Mouse (Mus musculus) embryonic facial prominence, embryonic 14.5 days (tissue): ENCODE measurements around the gene Mindy1. TPM values are rescaled to one million over a fixed set of nuclear protein-coding genes. Genes with fewer than 3 reads are reported as not detected.

Experiments used
- ATAC-seq: fragments of 200-750 bp; cut with Nextera tagmentation; 2 replicates; pipeline ENCODE4 v1.8.0; 2017; ENCODE audit warnings: low read depth, moderate number of reproducible peaks, moderate TSS enrichment
- DNase-seq: peaks from one replicate; pipeline ENCODE4 v3.0.0-alpha.2; 2015; ENCODE audit warnings: low spot score
- H3K27ac ChIP-seq: fragments of 300-500 bp; sonication (generic); replicated peaks from 2 replicates; pipeline ENCODE4 v1.5.1; 2014; ENCODE audit warnings: low read depth, mild to moderate bottlenecking, low read length, moderate library complexity
- H3K27me3 ChIP-seq: fragments of 300-500 bp; sonication (generic); replicated peaks from 2 replicates; pipeline ENCODE4 v1.6.1; 2014; ENCODE audit warnings: low read length; ENCODE audit not compliant: control insufficient read depth, insufficient read depth
- H3K36me3 ChIP-seq: fragments of 300-500 bp; sonication (generic); 2 replicates; pipeline ENCODE4 v1.6.1; 2014; ENCODE audit warnings: low read length, mixed read lengths; ENCODE audit not compliant: control insufficient read depth, insufficient read depth
- H3K4me1 ChIP-seq: fragments of 300-500 bp; sonication (generic); 2 replicates; pipeline ENCODE4 v1.6.1; 2014; ENCODE audit warnings: antibody characterized with exemption, low read length; ENCODE audit not compliant: control insufficient read depth, insufficient read depth
- H3K4me2 ChIP-seq: fragments of 300-500 bp; sonication (generic); 2 replicates; pipeline ENCODE4 v1.6.1; 2014; ENCODE audit warnings: low read depth, mild to moderate bottlenecking, low read length, moderate library complexity, mixed read lengths
- H3K4me3 ChIP-seq: fragments of 300-500 bp; sonication (generic); 2 replicates; pipeline ENCODE4 v1.5.1; 2014; ENCODE audit warnings: low read depth, mild to moderate bottlenecking, low read length
- H3K9ac ChIP-seq: fragments of 300-500 bp; sonication (generic); 2 replicates; pipeline ENCODE4 v1.6.1; 2014; ENCODE audit warnings: low read depth, mild to moderate bottlenecking, low read length, moderate library complexity, mixed read lengths
- H3K9me3 ChIP-seq: fragments of 300-500 bp; sonication (generic); 2 replicates; pipeline ENCODE4 v1.6.1; 2016; ENCODE audit warnings: low read length; ENCODE audit not compliant: control insufficient read depth
- WGBS: fragments of 180-500 bp; shearing (Covaris S2); extraction: QIAGEN DNeasy Blood & Tissue Kit; methylation state at CpG from one replicate; pipeline ENCODE4 v1.1.7; 2014; 5-methylcytosine and 5-hydroxymethylcytosine counted together
- polyA plus RNA-seq: library from polyadenylated mRNA; unstranded; fragments of >200 nt; fragmentation: Nextera tagmentation; extraction: Ambion mirVana; gene quantifications from 2 replicates; pipeline ENCODE4 v1.2.1, GENCODE M21; 2014

Gene Mindy1
- polyA plus RNA-seq, 1 experiment from 2014 or later: 37.7 TPM

- Histone ChIP-seq H3K27ac (no peak overlapping the region; the same call in 1 of the 2 replicates), H3K4me2 (peak overlapping the region; percentile 37), H3K4me1 (peaks cover 12% of the 10 kb centered on the region), H3K36me3 (peaks cover 40% of the 10 kb centered on the region), H3K9ac (0 out of 2 replicates have a peak overlapping the region, but pooled peaks have one; percentile 26), H3K4me3 (peak overlapping the region; percentile 17), H3K9me3 (no peaks in the 10 kb centered on the region), H3K27me3 (no peaks in the 10 kb centered on the region)
- ATAC-seq (no peak; the same call in 1 of the 2 replicates), DNase-seq (peak; percentile 69)
- 16% methylated on average over 12 of the region's 12 CpGs for WGBS
These were observed 36.4 kb downstream of the Mindy1 start for GRCm38 (mm10) chr3:95317414-95318080.

- 55% methylated on average over 6 of the region's 6 CpGs for WGBS
- DNase-seq (no peak), ATAC-seq (no peak)
- H3K4me3 ChIP-seq: no peak overlapping the region
- no peaks in the 10 kb centered on the region for H3K9me3 ChIP-seq
- no peaks in the 10 kb centered on the region for H3K27me3 ChIP-seq
- no peak overlapping the region for H3K27ac ChIP-seq
- no peak overlapping the region for H3K4me2 ChIP-seq
- H3K4me1 ChIP-seq: peaks cover 12% of the 10 kb centered on the region
- peaks cover 49% of the 10 kb centered on the region for H3K36me3 ChIP-seq
- no peak overlapping the region for H3K9ac ChIP-seq
These were observed 37.4 kb downstream of the Mindy1 start for GRCm38 (mm10) chr3:95318548-95318947.

GRCm38 (mm10) chr3:95319110-95319509, 38.0 kb downstream of the Mindy1 start:
- H3K4me2 ChIP-seq: no peak overlapping the region
- peaks cover 55% of the 10 kb centered on the region for H3K36me3 ChIP-seq
- no peak overlapping the region for H3K27ac ChIP-seq
- ATAC-seq (no peak), DNase-seq (no peak)
- H3K4me3 ChIP-seq: no peak overlapping the region
- no peaks in the 10 kb centered on the region for H3K9me3 ChIP-seq
- peaks cover 12% of the 10 kb centered on the region for H3K4me1 ChIP-seq
- H3K9ac ChIP-seq: 0 out of 2 replicates have a peak overlapping the region, but pooled peaks have one; percentile 10
- WGBS: 67% methylated on average over 2 of the region's 2 CpGs
- no peaks in the 10 kb centered on the region for H3K27me3 ChIP-seq

- H3K4me3 ChIP-seq: no peak overlapping the region
- WGBS: 68% methylated on average over 12 of the region's 12 CpGs
- peaks cover 64% of the 10 kb centered on the region for H3K36me3 ChIP-seq
- ATAC-seq (no peak), DNase-seq (no peak)
- H3K4me1 ChIP-seq: peaks cover 12% of the 10 kb centered on the region
- H3K27me3 ChIP-seq: no peaks in the 10 kb centered on the region
- no peak overlapping the region for H3K27ac ChIP-seq
- H3K9ac ChIP-seq: no peak overlapping the region
- no peak overlapping the region for H3K4me2 ChIP-seq
- no peaks in the 10 kb centered on the region for H3K9me3 ChIP-seq
These were observed 38.8 kb downstream of the Mindy1 start for GRCm38 (mm10) chr3:95319701-95320625.

GRCm38 (mm10) chr3:95323429-95323828, 42.3 kb downstream of the Mindy1 start:
- Histone ChIP-seq H3K4me1 (no peaks in the 10 kb centered on the region), H3K9ac (no peak overlapping the region), H3K4me2 (no peak overlapping the region), H3K36me3 (peaks cover 98% of the 10 kb centered on the region), H3K27me3 (no peaks in the 10 kb centered on the region), H3K27ac (no peak overlapping the region), H3K4me3 (no peak overlapping the region), H3K9me3 (no peaks in the 10 kb centered on the region)
- WGBS: 90% methylated on average over 3 of the region's 3 CpGs
- no peak for DNase-seq
- no peak for ATAC-seq

GRCm38 (mm10) chr3:95324454-95325144, 43.5 kb downstream of the Mindy1 start:
- no peaks in the 10 kb centered on the region for H3K4me1 ChIP-seq
- H3K9me3 ChIP-seq: no peaks in the 10 kb centered on the region
- H3K27ac ChIP-seq: no peak overlapping the region
- 91% methylated on average over 6 of the region's 6 CpGs for WGBS
- H3K9ac ChIP-seq: no peak overlapping the region
- no peak overlapping the region for H3K4me2 ChIP-seq
- H3K27me3 ChIP-seq: no peaks in the 10 kb centered on the region
- no peak overlapping the region for H3K4me3 ChIP-seq
- peaks cover 99% of the 10 kb centered on the region for H3K36me3 ChIP-seq
- no peak for ATAC-seq
- DNase-seq: no peak

- ATAC-seq (no peak), DNase-seq (no peak)
- Histone ChIP-seq H3K4me3 (no peak overlapping the region), H3K9me3 (no peaks in the 10 kb centered on the region), H3K27ac (no peak overlapping the region), H3K4me1 (no peaks in the 10 kb centered on the region), H3K27me3 (no peaks in the 10 kb centered on the region), H3K36me3 (peaks cover 98% of the 10 kb centered on the region), H3K4me2 (no peak overlapping the region), H3K9ac (no peak overlapping the region)
- 87% methylated on average over 1 of the region's 1 CpGs for WGBS
These were observed 47.8 kb downstream of the Mindy1 start for GRCm38 (mm10) chr3:95328803-95329404.

GRCm38 (mm10) chr3:95331528-95331927, 50.4 kb downstream of the Mindy1 start:
- H3K27ac ChIP-seq: no peak overlapping the region
- H3K4me2 ChIP-seq: no peak overlapping the region
- no peak overlapping the region for H3K9ac ChIP-seq
- H3K36me3 ChIP-seq: peaks cover 97% of the 10 kb centered on the region
- no peaks in the 10 kb centered on the region for H3K4me1 ChIP-seq
- no peak for DNase-seq
- no CpG with 5 or more reads among the region's 1 CpGs for WGBS
- no peak overlapping the region for H3K4me3 ChIP-seq
- H3K27me3 ChIP-seq: no peaks in the 10 kb centered on the region
- ATAC-seq: no peak
- no peaks in the 10 kb centered on the region for H3K9me3 ChIP-seq
